Mouse (Mus musculus) spleen, adult 2 months (tissue): ENCODE results near the gene Lpar6.

Experiments used
- CTCF ChIP-seq: fragments of 200-500 bp; IDR thresholded peaks from 2 replicates; pipeline ENCODE4 v1.5.1; 2011; ENCODE audit warnings: mild to moderate bottlenecking, inconsistent platforms; ENCODE audit not compliant: insufficient read depth, insufficient read length, insufficient replicate concordance; ENCODE audit errors: extremely low read depth
- POLR2A ChIP-seq: fragments of 200-500 bp; IDR thresholded peaks from 2 replicates; pipeline ENCODE4 v1.6.1; 2011; ENCODE audit warnings: low read depth, low read length, inconsistent platforms

GRCm38 (mm10) chr14:73199058-73199457 lies 38.6 kb upstream of the Lpar6 start:
- TF ChIP-seq CTCF (no peak), POLR2A (no peak)
